Mouse (Mus musculus) gastrocnemius, postnatal 4 days (tissue): ENCODE data around the gene Sox2. TPM values are rescaled to one million over a fixed set of nuclear protein-coding genes. Genes with fewer than 3 reads are reported as not detected.

Experiments
- DNase-seq, 2 experiments: peaks; one replicate each; pipeline ENCODE4 v3.0.0; 2021 to 2022; ENCODE audit warnings: low spot score in 2 of 2, mixed read lengths in 2 of 2
- long read RNA-seq, 2 experiments: library from polyadenylated mRNA; stranded (forward); transcript quantifications; one replicate each; pipeline ENCODE4 v2.0.0; 2021
- total RNA-seq, 2 experiments: library from RNA; stranded (reverse); gene quantifications; 2 replicates each; pipeline ENCODE4 v1.2.3; 2021

Sox2 gene
- total RNA-seq: under 1 TPM; 0.47 to 0.74 TPM
- long read RNA-seq, experiment 1, partial matches to known transcripts: 0 of 1 reads
- long read RNA-seq, experiment 1, other reads (novel, unspliced or antisense): 0 of 1 reads
- long read RNA-seq, experiment 2: 0 reads

GRCm38 (mm10) chr3:34649726-34650620 lies at the start of gene Sox2:
Gene Sox2, plus strand, starts transcription at chr3:34650405.
- DNase-seq: peak in 1 of 2 experiments; percentile 52

GRCm38 (mm10) chr3:34601116-34601515 lies 49.1 kb upstream of the Sox2 start:
- no peak for DNase-seq

GRCm38 (mm10) chr3:34614107-34614506 lies 36.1 kb upstream of the Sox2 start:
- DNase-seq: no peak

GRCm38 (mm10) chr3:34615526-34615925 lies 34.7 kb upstream of the Sox2 start:
- no peak for DNase-seq

GRCm38 (mm10) chr3:34618934-34619333 lies 31.3 kb upstream of the Sox2 start:
- no peak for DNase-seq

DNA sequence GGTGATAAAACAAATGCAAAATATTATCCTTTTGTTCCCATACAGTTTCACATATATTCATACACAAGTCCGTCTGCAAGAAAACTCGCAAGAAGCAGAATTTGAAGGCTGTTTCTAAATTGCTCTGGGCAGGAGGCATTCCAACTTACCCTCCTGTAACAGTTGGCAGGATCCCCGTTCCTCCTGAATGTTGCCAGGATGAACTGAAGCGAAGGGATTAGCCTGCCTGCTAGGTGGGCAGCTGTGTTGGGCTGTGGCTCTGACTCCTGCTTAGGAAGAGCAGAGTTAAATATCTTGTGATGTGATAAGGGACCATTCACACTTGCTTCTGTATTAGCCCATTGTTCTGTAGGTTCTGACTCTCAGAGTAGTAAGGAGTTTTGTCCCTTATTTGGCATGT lies 30.1 kb upstream of the Sox2 start:
- DNase-seq: no peak

DNA sequence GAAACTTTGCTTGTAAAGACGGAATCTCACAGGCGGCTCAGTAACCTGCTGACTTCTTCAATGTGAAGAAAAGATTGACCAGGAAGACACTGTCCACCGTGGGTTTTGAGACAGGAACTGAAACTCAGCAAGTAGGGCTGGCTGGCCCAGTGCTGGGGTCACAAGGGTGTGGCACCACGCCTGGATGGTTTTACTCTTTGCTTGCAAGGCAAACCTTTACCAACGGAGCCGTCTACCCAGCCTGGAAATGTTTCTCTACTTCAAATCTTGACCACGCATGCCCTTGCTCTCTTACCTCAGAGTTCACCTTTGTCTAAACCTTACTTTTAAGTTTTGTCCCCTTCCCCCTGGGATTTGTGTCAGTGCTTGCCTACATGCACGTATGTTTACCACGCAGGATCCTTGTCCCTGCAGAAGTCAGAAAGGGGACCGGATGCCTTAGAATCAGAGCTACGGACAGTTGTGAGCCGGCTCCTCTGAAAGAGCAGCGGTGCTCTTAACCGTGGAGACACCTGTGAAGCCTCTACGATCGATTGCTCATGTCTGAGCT lies 25.4 kb upstream of the Sox2 start:
- no peak for DNase-seq

DNA sequence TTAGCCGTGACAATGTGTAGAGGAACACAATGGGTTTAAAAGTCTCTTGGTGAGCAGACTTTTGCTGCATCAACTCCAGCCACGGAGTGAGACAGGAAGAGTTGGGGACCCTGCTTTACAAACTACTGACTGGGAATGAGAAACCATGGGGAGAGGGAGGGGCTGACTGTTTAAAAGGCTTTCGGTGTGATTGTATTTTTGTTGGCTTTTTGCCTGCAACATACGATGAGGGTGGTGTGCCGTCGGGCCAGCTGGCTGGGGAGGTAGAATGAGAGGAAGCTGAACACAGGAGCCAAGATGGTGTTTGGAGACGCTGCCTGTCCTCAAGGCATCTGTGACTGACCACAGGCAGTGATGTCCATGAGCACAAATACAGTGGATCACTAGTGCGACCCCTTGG lies 23.7 kb upstream of the Sox2 start:
- DNase-seq: no peak

DNA sequence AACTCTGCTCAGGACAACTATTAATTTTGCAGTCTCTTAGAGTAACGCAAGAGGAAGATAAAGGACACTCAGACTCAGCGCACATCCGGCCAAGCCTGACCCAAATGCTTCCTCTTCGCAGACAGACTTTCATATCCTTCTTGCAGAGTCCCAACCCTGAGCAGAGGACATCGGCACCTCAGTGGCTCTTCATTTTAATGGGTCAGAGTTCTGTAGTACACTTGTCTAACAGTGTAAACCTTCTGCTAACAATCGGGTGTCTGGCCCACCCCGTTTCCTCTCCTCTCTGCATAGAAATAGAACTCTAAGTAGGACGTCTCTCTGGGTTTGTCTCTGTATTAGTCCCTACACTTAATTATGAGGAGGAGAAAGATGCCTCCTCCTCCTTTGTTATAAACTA lies 20.2 kb upstream of the Sox2 start:
- DNase-seq: no peak

DNA sequence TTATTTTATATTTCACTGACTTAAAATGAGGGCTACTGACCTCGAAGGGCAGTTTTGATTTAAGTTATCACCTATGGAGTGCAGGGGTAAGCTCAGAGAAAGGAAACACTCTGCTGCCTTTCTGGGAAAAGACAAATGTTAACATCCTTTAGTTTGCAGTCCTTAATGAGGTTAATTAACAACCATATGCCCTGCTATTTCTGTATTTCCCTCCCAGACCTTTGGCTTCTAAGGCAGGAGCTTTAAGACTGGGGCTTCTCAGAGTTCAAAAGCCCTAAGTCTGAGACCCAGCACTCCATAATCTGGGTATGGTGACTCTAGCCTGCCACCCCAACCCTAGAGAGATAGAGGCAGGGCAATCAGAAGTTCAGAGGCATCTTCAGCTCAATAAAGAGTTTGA lies 19.5 kb upstream of the Sox2 start:
- no peak for DNase-seq

DNA sequence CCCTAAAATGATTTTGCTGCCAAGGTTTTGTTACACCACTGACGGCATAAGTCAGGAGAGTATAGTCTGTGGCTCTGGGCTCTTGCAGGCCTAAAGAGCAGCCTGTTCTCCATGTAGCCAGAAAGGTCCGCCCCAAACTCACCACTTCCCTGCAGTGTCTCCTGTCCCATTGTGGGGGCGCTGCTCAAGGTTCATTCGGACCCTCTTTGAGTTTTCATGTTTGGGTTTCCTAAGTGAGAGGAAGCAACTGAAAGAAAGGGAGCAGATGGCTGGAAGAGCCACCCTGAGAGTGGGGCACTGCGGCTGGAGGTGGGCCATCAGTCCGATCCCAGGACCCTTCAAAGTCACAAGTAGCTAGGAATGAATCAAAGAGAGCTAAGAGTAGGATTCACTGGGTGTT lies 13.2 kb upstream of the Sox2 start:
- DNase-seq: no peak

DNA sequence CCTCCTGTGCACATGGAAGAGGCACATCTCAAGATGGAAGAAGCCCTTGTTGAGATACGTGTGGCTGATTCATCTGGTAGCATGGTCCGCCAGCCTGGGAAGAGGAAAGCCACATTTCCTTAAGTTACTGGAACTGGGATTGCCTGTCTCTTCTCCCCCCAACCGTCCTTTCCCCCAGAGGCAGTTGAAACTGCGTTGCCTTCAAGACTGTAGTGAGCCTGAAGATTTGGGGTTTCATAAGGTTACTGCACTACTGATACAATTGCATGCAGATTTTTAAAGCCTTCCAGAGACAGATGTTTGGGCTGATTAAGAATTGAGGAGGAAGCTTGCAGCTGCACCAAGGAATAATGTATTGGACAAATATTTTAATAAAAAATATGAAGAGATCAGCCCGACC lies 12.7 kb upstream of the Sox2 start:
- no peak for DNase-seq

DNA sequence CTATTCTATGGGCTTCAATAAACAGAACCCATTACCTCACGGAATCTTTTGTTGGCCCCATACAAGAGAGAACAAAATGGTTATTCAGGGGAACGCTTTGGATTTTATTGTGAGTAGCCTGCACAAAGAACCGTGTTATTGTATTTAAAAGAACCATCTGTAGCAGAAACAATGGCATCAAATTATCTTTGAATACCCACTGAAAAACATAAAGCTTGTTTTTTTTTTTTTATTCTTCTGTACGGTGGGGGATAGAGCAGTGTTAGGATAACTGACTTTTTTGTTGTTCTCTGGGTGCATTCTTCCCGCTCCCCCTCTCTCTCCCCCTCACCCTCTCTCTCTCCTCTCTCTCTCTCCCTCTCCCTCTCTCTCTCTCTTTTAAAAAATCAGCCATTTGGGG lies 12.3 kb upstream of the Sox2 start:
- no peak for DNase-seq

- no peak for DNase-seq
Observed at GRCm38 (mm10) chr3:34638344-34638743, 11.9 kb upstream of the Sox2 start.

GRCm38 (mm10) chr3:34639031-34639872 lies 11.0 kb upstream of the Sox2 start:
- DNase-seq: no peak

GRCm38 (mm10) chr3:34639873-34640270 lies 10.3 kb upstream of the Sox2 start:
- DNase-seq: no peak

DNA sequence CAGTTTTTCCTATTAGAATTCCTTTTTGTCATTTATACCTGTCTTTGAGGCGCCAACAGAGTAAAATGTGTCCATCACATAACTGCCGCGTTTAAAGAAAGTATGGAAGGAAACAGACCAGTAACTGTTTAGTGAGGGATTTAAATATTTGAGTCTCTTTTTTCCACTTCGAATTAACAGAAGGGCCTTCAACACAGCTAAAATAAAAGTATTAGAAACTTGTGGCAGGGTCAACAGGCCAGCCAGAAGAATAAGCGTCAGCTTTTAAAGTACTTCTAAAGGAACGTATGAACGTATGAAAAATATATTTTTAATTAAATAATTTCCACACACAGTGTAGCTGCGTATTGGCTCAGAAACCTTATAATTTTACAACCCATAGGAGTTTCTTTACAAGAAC lies 9.9 kb upstream of the Sox2 start:
- DNase-seq: no peak

DNA sequence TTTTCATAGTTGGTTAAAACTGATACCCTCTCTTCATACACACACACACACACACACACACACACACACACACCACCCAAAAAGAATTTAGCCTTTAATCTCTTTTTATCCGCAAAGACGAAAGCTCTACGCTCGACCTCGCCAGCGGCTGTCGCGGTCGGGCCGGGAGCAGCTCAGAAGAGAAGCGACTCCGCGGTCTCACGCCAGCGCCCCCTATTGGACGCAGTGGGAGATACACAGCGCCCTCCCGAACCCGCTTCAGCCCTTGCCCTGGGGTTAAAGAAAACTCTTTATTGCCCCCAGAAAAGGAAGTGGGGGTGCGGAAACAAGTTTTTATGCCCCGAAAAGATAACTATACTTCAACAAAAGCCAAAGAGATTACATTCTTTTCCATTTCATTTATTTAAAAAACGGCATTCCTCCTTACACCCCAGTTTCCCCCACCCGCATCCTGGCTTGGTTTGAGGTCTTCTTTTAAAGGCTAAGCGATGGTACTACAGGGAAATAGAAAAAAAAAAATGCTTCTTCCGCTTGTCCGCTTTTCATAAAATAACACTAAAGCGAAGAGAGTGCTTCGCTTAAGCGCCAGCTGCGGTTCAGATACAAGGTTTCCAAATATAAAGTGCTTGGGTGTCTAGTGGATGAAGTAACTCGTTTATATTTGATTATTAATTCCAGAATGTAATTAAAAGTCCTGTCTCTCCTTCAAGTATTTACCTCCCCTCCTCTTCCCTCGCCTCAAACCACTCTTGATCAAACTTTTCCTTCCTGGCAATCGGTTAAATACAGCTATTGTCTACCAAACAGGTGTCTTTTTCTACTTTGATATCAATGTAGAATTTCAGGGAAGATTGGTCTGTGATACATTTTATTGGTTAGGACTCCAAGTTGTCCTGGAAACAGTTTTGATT lies 9.3 kb upstream of the Sox2 start:
- peak in 1 of 2 experiments; percentile 55 for DNase-seq

DNA sequence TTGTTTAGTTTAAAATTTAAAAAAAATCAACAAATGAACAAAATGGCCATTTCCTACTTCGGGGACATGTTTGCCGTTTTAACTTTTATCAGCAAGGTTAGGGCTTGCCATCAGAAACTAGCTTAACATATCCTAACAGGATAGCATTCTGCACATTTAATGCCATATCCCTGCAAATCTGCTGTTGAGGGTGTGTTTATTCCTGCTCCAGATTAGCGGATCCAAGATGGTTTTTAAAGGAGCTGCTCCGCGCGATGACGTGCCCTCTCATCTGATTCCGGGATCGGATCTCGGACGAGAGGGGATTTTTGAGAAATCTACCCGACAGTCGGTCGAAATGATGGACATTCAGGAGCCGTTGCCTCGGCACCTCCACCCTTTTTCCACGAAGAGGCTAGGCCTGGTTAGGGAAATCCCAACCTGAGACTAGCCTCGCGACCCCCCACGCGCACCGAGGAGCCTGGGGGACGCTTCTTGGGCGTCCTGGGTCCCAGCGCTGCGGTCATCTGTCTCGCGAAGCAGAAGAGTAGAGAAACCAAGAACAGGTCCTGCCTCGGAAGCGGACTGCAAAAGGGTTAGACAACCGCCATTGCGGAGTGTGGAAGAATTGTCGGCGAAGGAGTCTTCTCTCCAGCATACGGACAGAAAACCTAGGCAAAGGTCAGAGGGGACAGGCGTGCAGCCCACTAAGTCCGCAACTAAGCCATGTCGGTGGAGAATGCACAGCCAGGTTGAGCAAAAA lies 8.3 kb upstream of the Sox2 start:
- no peak for DNase-seq

GRCm38 (mm10) chr3:34642498-34642941 lies 7.7 kb upstream of the Sox2 start:
- no peak for DNase-seq
